Mouse (Mus musculus) forebrain, embryonic 13.5 days (tissue): ENCODE measurements at regions not wholly inside any gene's neighbourhood (a gene's known extent, or its start where the extent isn't known, plus 50 kb on each side); places are given as distances from the start of the nearest gene placed in this dataset.

ENCODE experiments used
- ATAC-seq: fragments of 200-750 bp; cut with Nextera tagmentation; 2 replicates; pipeline ENCODE4 v1.8.0; 2017
- H3K27ac ChIP-seq: fragments of 300-500 bp; sonication (generic); 2 replicates; pipeline ENCODE4 v1.5.1; 2015; ENCODE audit warnings: inconsistent platforms, mild to moderate bottlenecking, moderate library complexity
- H3K27me3 ChIP-seq: fragments of 300-500 bp; sonication (generic); 2 replicates; pipeline ENCODE4 v1.6.1; 2015; ENCODE audit warnings: mild to moderate bottlenecking, inconsistent platforms
- H3K36me3 ChIP-seq: fragments of 300-500 bp; sonication (generic); 2 replicates; pipeline ENCODE4 v1.6.1; 2015; ENCODE audit warnings: mild to moderate bottlenecking, inconsistent platforms; ENCODE audit not compliant: poor library complexity, severe bottlenecking
- H3K4me1 ChIP-seq: fragments of 300-500 bp; sonication (generic); 2 replicates; pipeline ENCODE4 v1.6.1; 2015; ENCODE audit warnings: inconsistent platforms
- H3K4me2 ChIP-seq: fragments of 300-500 bp; sonication (generic); 2 replicates; pipeline ENCODE4 v1.6.1; 2015; ENCODE audit warnings: inconsistent platforms, mild to moderate bottlenecking, moderate library complexity
- H3K4me3 ChIP-seq: fragments of 300-500 bp; sonication (generic); 2 replicates; pipeline ENCODE4 v1.5.1; 2015; ENCODE audit warnings: mild to moderate bottlenecking, inconsistent platforms
- H3K9ac ChIP-seq: fragments of 300-500 bp; sonication (generic); 2 replicates; pipeline ENCODE4 v1.6.1; 2015; ENCODE audit warnings: mild to moderate bottlenecking, inconsistent platforms
- H3K9me3 ChIP-seq: fragments of 300-500 bp; sonication (generic); replicated peaks from 2 replicates; pipeline ENCODE4 v1.6.1; 2016; ENCODE audit warnings: inconsistent platforms
- WGBS: fragments of 180-500 bp; shearing (Covaris S2); methylation state at CpG from one replicate; pipeline ENCODE4 v1.1.7; 2015; 5-methylcytosine and 5-hydroxymethylcytosine counted together

DNA sequence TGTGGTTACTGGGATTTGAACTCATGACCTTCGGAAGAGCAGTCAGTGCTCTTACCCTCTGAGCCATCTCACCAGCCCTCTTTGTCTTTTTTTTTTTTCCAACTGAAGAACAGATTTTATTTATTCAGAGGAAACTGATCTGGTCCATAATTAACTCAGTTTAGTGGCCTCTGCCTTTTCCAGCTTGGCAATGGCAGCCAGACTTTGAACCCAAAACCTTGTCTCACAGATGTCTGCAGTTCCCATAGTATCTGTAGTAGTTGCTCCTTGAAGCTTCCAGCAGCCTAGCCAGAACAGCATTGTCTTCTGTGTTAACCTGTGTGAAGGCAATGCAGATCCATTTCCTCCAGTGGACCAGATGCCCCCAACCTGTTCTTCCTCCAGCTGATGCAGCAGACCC, 64.2 kb upstream of the Daam1 start:
- Histone ChIP-seq H3K4me1 (0 out of 2 replicates have a peak, but pooled peaks cover 6% of the 10 kb centered on the region), H3K36me3 (no peaks in the 10 kb centered on the region), H3K27me3 (no peaks in the 10 kb centered on the region), H3K27ac (no peak overlapping the region), H3K4me3 (no peak overlapping the region), H3K9me3 (0 out of 2 replicates have a peak, but pooled peaks cover 4% of the 10 kb centered on the region), H3K4me2 (no peak overlapping the region), H3K9ac (no peak overlapping the region)
- 96% methylated on average over 1 of the region's 1 CpGs for WGBS
- no peak for ATAC-seq

DNA sequence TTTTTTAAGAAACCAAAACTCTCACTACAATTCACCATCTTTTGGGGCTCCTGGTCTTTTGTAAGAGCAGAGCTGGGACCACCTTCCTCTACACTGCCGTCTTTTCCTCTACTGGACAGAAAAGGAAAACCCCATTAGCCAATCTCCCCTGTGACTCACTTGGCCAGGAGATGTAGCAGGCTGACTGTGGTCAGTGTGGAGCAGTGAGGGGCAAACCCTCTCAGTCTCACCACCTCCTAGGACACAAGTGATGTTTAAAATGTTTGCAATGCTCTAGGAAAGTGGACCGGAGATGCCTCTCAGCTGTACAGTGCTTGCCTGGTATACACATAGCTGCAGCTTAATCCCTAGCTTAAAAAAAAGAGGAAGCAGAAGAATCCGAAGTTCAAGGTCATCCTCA, 63.0 kb upstream of the Daam1 start:
- no peak overlapping the region for H3K27ac ChIP-seq
- no peak overlapping the region for H3K4me3 ChIP-seq
- H3K9me3 ChIP-seq: 0 out of 2 replicates have a peak, but pooled peaks cover 4% of the 10 kb centered on the region
- H3K4me1 ChIP-seq: 0 out of 2 replicates have a peak, but pooled peaks cover 6% of the 10 kb centered on the region
- H3K27me3 ChIP-seq: no peaks in the 10 kb centered on the region
- no peaks in the 10 kb centered on the region for H3K36me3 ChIP-seq
- no peak for ATAC-seq
- no peak overlapping the region for H3K9ac ChIP-seq
- WGBS: 46% methylated on average over 3 of the region's 3 CpGs
- H3K4me2 ChIP-seq: no peak overlapping the region

DNA sequence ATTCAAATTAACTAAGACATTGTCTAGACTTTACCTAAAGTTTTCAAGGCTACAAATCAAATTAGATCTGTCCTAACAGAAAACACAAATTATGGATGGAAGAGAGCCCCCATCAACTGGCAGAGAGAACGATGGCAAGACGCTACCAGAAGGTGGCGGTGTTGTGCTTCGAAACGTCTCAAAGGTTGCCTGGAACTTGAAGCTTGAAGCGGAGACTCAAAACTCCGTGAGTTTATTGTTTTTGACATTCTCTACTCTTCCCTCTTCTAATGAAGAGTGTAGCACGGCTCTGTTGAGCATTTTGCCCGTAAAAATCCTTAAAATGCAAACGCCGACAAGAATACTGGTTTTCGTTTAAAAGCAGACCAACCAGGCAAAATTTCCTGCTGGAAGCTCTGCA, 62.4 kb upstream of the Daam1 start:
- peak overlapping the region; percentile 51 for H3K4me2 ChIP-seq
- peak overlapping the region; percentile 18; the same call in 1 of the 2 replicates for H3K4me3 ChIP-seq
- H3K4me1 ChIP-seq: 0 out of 2 replicates have a peak, but pooled peaks cover 6% of the 10 kb centered on the region
- H3K9ac ChIP-seq: no peak overlapping the region
- WGBS: 4% methylated on average over 12 of the region's 12 CpGs
- 0 out of 2 replicates have a peak, but pooled peaks have one; percentile 30 for ATAC-seq
- no peaks in the 10 kb centered on the region for H3K36me3 ChIP-seq
- no peaks in the 10 kb centered on the region for H3K27me3 ChIP-seq
- H3K27ac ChIP-seq: no peak overlapping the region
- H3K9me3 ChIP-seq: 0 out of 2 replicates have a peak, but pooled peaks cover 4% of the 10 kb centered on the region

DNA sequence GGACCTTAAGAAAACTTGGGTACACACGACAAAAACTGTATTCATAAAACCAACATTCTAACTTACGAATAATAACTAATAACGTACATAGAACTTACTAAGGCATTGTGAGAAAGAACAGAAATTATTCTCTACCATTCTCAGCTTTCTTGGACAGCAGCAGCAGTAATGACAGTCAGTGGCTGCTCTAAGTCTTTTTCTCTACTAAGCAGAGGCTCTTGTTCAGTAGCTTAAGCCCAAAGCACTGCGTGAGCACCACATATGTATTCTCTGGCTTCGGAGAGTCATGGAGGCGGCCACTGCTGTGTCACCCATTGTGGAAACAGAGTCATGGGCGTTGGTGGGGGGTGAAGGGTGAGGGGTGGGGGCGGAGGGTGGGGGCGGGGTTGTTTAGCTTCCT, 62.0 kb upstream of the Daam1 start:
- WGBS: 47% methylated on average over 9 of the region's 9 CpGs
- H3K4me3 ChIP-seq: peak overlapping the region; percentile 18; the same call in 1 of the 2 replicates
- no peak for ATAC-seq

DNA sequence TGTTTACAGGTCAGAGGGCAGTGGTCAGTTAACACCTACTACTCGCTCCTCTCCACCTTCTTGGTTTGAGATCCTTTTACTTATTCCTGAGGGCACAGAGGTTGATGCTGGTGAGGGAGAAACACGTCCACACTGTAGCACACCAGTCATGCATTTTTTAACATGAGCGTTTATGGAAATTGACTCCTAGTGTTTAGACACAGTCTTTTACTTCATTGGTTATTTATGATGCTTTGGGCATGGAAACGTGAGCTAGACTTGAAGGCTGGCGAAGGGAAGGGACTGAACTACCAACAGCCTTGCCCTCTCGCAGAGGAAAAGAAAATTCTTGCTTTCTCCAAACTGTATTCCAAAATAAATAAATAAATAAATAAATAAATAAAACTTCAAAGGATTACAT, 61.6 kb upstream of the Daam1 start:
- Histone ChIP-seq H3K4me2 (no peak overlapping the region), H3K27ac (no peak overlapping the region), H3K27me3 (no peaks in the 10 kb centered on the region), H3K9me3 (0 out of 2 replicates have a peak, but pooled peaks cover 4% of the 10 kb centered on the region), H3K9ac (no peak overlapping the region), H3K36me3 (no peaks in the 10 kb centered on the region), H3K4me3 (no peak overlapping the region), H3K4me1 (0 out of 2 replicates have a peak, but pooled peaks cover 6% of the 10 kb centered on the region)
- no peak for ATAC-seq
- 77% methylated on average over 6 of the region's 6 CpGs for WGBS

More for the DNA sequence above, 62.0 kb upstream of the Daam1 start:
- Histone ChIP-seq H3K27me3 (no peaks in the 10 kb centered on the region), H3K4me1 (0 out of 2 replicates have a peak, but pooled peaks cover 6% of the 10 kb centered on the region), H3K9ac (no peak overlapping the region), H3K9me3 (0 out of 2 replicates have a peak, but pooled peaks cover 4% of the 10 kb centered on the region), H3K4me2 (peak overlapping the region; percentile 51), H3K27ac (no peak overlapping the region), H3K36me3 (no peaks in the 10 kb centered on the region)

DNA sequence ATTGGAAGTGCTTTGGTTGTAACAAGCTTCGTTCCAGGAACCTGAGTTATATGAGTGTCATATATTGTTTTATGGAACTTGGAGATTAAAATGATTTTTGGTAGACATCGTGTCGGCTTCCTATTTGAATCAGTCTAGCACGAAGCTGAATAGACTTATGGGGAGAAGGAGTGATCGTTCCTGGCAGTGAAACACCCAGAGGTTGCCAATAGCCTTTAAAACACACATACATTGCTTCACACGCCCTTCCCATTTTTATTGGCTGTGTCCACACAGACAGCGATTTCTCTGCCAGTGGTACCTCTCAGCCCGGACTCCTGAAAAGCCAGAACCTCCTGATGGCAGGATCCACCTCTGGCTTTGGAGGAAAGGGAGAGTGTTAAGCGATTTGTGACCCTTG, 57.0 kb upstream of the Daam1 start:
- 85% methylated on average over 9 of the region's 9 CpGs for WGBS
- H3K36me3 ChIP-seq: no peaks in the 10 kb centered on the region
- peaks cover 8% of the 10 kb centered on the region; the same call in 1 of the 2 replicates for H3K4me1 ChIP-seq
- H3K27ac ChIP-seq: no peak overlapping the region
- no peak overlapping the region for H3K4me3 ChIP-seq
- no peaks in the 10 kb centered on the region for H3K27me3 ChIP-seq
- H3K4me2 ChIP-seq: no peak overlapping the region
- H3K9me3 ChIP-seq: no peaks in the 10 kb centered on the region
- ATAC-seq: no peak
- no peak overlapping the region for H3K9ac ChIP-seq

DNA sequence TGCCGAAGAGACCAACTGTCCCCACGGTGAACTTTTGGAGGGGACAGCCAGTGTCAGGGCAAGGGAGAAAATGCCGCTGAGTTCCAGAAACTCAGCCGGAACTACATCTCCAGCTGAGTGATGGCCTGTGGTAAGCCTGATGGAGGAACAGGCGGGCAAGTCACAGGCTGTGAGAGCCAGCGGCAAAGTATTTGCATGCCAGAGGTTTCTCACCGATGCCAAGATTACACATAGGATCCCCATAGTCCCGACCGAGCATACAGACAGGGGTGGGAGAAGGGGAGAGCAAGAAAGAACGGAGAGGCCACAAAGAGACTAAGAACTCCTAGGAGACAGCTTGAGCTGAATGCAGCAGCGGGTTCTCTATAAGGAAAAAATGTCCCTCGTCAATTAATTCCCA, 55.8 kb upstream of the Daam1 start:
- no peak overlapping the region for H3K27ac ChIP-seq

DNA sequence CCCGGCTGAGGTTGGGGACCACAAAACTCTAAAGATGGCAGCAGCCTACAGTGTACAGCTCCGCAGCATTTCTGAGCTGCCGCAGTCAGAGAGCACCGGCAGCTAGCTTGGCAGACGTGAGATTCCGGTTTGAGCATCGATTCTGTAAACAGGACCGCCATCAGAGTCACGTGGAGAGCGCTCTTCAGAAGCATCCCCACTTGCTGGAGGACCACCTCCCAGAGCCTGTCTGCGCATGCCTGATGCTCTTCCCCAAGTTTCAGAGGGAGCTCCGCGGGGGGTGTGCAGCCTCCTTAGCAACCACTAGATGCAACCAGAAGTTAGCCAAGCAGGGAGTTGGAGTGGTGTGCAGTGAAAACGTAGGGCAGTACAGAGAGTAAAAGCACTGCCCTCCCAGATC, 52.7 kb upstream of the Daam1 start:
- peak overlapping the region; percentile 35; the same call in 1 of the 2 replicates for H3K4me2 ChIP-seq
- no peak overlapping the region for H3K4me3 ChIP-seq
- ATAC-seq: 0 out of 2 replicates have a peak, but pooled peaks have one; percentile 16
- H3K9ac ChIP-seq: no peak overlapping the region
- H3K27ac ChIP-seq: no peak overlapping the region
- no peaks in the 10 kb centered on the region for H3K9me3 ChIP-seq
- no peaks in the 10 kb centered on the region for H3K27me3 ChIP-seq
- no peaks in the 10 kb centered on the region for H3K36me3 ChIP-seq
- WGBS: 37% methylated on average over 14 of the region's 14 CpGs
- H3K4me1 ChIP-seq: peaks cover 6% of the 10 kb centered on the region; the same call in 1 of the 2 replicates

More for the DNA sequence above, 55.8 kb upstream of the Daam1 start:
- Histone ChIP-seq H3K4me3 (no peak overlapping the region), H3K4me1 (peaks cover 6% of the 10 kb centered on the region; the same call in 1 of the 2 replicates), H3K9ac (no peak overlapping the region), H3K36me3 (no peaks in the 10 kb centered on the region), H3K27me3 (no peaks in the 10 kb centered on the region), H3K9me3 (no peaks in the 10 kb centered on the region), H3K4me2 (no peak overlapping the region)
- ATAC-seq: no peak
- WGBS: 78% methylated on average over 12 of the region's 12 CpGs

DNA sequence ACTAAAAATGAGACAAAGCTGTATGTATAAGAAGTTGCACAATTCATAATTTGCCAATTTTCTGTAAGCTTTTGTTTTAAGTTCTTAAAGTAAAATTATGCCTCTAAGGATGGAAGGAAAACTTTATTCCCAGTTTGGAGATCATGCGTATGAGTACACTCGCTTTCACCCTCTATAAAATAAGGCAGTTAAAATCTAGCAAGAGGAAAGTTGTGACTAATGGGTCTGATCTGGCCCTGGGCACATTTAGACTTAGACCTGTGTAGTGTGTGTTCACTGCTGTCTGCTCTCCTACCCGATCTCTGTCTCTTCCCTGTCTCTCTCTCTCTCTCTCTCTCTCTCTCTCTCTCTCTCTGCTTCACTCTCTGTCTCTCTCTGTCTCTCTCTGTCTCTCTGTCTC, 51.9 kb upstream of the Daam1 start:
- Histone ChIP-seq H3K27ac (no peak overlapping the region), H3K27me3 (no peaks in the 10 kb centered on the region), H3K4me2 (no peak overlapping the region), H3K4me3 (no peak overlapping the region), H3K9me3 (no peaks in the 10 kb centered on the region), H3K4me1 (peaks cover 6% of the 10 kb centered on the region; the same call in 1 of the 2 replicates), H3K36me3 (no peaks in the 10 kb centered on the region), H3K9ac (no peak overlapping the region)
- 87% methylated on average over 3 of the region's 3 CpGs for WGBS
- no peak for ATAC-seq

DNA sequence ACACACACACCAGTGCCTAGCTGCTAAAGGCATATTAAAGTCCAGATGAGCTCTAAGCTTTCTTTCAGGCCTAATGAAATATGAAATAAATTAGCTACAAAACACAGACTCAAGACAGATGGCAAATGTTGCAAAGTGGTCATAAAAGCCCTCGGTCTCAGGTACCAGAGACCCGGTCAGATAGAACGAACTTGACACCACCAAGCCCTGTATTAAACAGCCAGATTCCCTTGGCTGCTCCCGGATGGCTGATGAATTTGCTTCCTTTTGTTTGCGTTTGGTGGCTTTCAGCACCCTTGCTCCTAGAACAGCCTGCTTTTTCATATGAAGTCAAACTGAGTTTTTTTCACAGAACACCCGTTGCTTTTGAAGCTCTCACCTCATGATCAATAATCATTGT, 51.5 kb upstream of the Daam1 start:
- no peak overlapping the region for H3K9ac ChIP-seq
- H3K27ac ChIP-seq: no peak overlapping the region
- H3K27me3 ChIP-seq: no peaks in the 10 kb centered on the region
- H3K36me3 ChIP-seq: no peaks in the 10 kb centered on the region
- no peaks in the 10 kb centered on the region for H3K9me3 ChIP-seq
- H3K4me1 ChIP-seq: peaks cover 6% of the 10 kb centered on the region; the same call in 1 of the 2 replicates
- no peak overlapping the region for H3K4me3 ChIP-seq
- no peak for ATAC-seq
- no peak overlapping the region for H3K4me2 ChIP-seq
- 76% methylated on average over 6 of the region's 6 CpGs for WGBS
